In genomic region chr9:70902821-70903730, GRCm38 (mm10) we compare ENCODE assay signal across 26 mouse cellular contexts. TPM values are rescaled to one million over a fixed set of nuclear protein-coding genes. Genes with fewer than 3 reads are reported as not detected.
DNase-seq lines count a peak whose midpoint lies in the region; ATAC-seq and TF ChIP-seq lines count a peak whose summit lies in the region.
"Had no signal": no experiment of that assay in that cellular context is flagged by ENCODE, and none has a peak within 500 bp of the region (broad histone marks: within the 10 kb centered on the region; RNA-seq: fewer than 3 reads in every experiment).

No protein-coding gene starts in this region.

- no peak overlapping the region for H3K9ac ChIP-seq in heart, adult 2 months (ENCODE audit: low read depth, low read length)
- no peak overlapping the region for H3K9ac ChIP-seq in stomach, postnatal 0 days (ENCODE audit: low read length)
- H3K9ac ChIP-seq: forebrain, embryonic 13.5 days; heart, embryonic 12.5 days; liver, postnatal 0 days had no signal

- WGBS in heart, adult 2 months, result 71% methylated on average over 11 of the region's 11 CpGs
- WGBS in stomach, postnatal 0 days, result 84% methylated on average over 11 of the region's 11 CpGs
- WGBS in limb, embryonic 10.5 days, result 95% methylated on average over 11 of the region's 11 CpGs

- intact Hi-C loops in heart, adult 2 months (cut with DNase I), result loop anchor here (5.0 kb wide), 1 partner anchor 36 kb away; no protein-coding TSS in a partner anchor
- intact Hi-C loops in heart, postnatal 25 days (cut with DNase I), result no loop called here

- H3K4me3 ChIP-seq in heart, adult 2 months, result no peak overlapping the region
- H3K4me3 ChIP-seq in stomach, postnatal 0 days (ENCODE audit: low read depth, low read length), result no peak overlapping the region
- no peak overlapping the region for H3K4me3 ChIP-seq in limb, embryonic 10.5 days
- H3K4me3 ChIP-seq: forebrain, embryonic 13.5 days; heart, embryonic 12.5 days; hindbrain, embryonic 10.5 days; left cerebral cortex, adult 2 months; midbrain, embryonic 10.5 days had no signal

- no peak for TF ChIP-seq CTCF in heart, adult 2 months (IDR thresholded peaks at IDR 0.05)
- TF ChIP-seq CTCF in stomach, postnatal 0 days (IDR thresholded peaks at IDR 0.05; ENCODE audit: low read depth), result no peak

- H3K4me2 ChIP-seq in stomach, postnatal 0 days (replicated peaks; ENCODE audit: low read depth), result no peak overlapping the region
- H3K4me2 ChIP-seq: forebrain, embryonic 13.5 days; heart, embryonic 12.5 days had no signal

- H3K27ac ChIP-seq in heart, adult 2 months, result peak overlapping the region; percentile 51
- H3K27ac ChIP-seq in stomach, postnatal 0 days (replicated peaks), result 0 out of 2 replicates have a peak overlapping the region, but pooled peaks have one; percentile 40
- H3K27ac ChIP-seq in limb, embryonic 10.5 days, result no peak overlapping the region
- H3K27ac ChIP-seq: forebrain, embryonic 13.5 days; hindbrain, embryonic 10.5 days; hindbrain, postnatal 0 days; left cerebral cortex, adult 2 months; midbrain, embryonic 10.5 days had no signal

- no peaks in the 10 kb centered on the region for H3K36me3 ChIP-seq in heart, adult 2 months (ENCODE audit: control insufficient read depth, insufficient read depth, low read length)
- no peaks in the 10 kb centered on the region for H3K36me3 ChIP-seq in stomach, postnatal 0 days (ENCODE audit: control insufficient read depth, insufficient read depth, low read length)
- H3K36me3 ChIP-seq in limb, embryonic 10.5 days, result no peaks in the 10 kb centered on the region
- H3K36me3 ChIP-seq: G1E; heart, embryonic 12.5 days; hindbrain, embryonic 10.5 days; midbrain, embryonic 10.5 days had no signal

- H3K79me2 ChIP-seq in heart, adult 2 months (replicated peaks; ENCODE audit: control insufficient read depth, insufficient read depth, low read length), result no peaks in the 10 kb centered on the region

- H3K27me3 ChIP-seq in heart, adult 2 months (ENCODE audit: control insufficient read depth, insufficient read depth, low read length), result no peaks in the 10 kb centered on the region
- no peaks in the 10 kb centered on the region for H3K27me3 ChIP-seq in stomach, postnatal 0 days (ENCODE audit: control insufficient read depth, insufficient read depth, low read length)
- H3K27me3 ChIP-seq in limb, embryonic 10.5 days (ENCODE audit: low read depth, poor library complexity, severe bottlenecking), result no peaks in the 10 kb centered on the region
- H3K27me3 ChIP-seq: forebrain, embryonic 13.5 days; heart, embryonic 12.5 days had no signal

- TF ChIP-seq EP300 in heart, adult 2 months (IDR thresholded peaks at IDR 0.05; ENCODE audit: insufficient read depth, low read depth, low read length), result no peak
- TF ChIP-seq EP300 in stomach, postnatal 0 days (optimal IDR thresholded peaks at IDR 0.05), result no peak

- no peak for TF ChIP-seq POLR2A in heart, adult 2 months (IDR thresholded peaks at IDR 0.05; ENCODE audit: insufficient read depth, low read depth, low read length)

- no peaks in the 10 kb centered on the region for H3K4me1 ChIP-seq in heart, adult 2 months (ENCODE audit: control insufficient read depth, insufficient read depth, low read length)
- no peaks in the 10 kb centered on the region for H3K4me1 ChIP-seq in stomach, postnatal 0 days (replicated peaks; ENCODE audit: control insufficient read depth, insufficient read depth)
- no peaks in the 10 kb centered on the region for H3K4me1 ChIP-seq in limb, embryonic 10.5 days
- H3K4me1 ChIP-seq: forebrain, embryonic 13.5 days; heart, embryonic 12.5 days; hindbrain, embryonic 10.5 days; midbrain, embryonic 10.5 days had no signal

- no peak for DNase-seq in cerebellum, adult 9-10 months
- DNase-seq in heart, adult 2 months, result peak in 1 of 2 experiments; percentile 14
- no peak for DNase-seq in heart, postnatal 25 days (ENCODE audit: low spot score)
- peak; percentile 18 for DNase-seq in lung, postnatal 10 days
- no peak for DNase-seq in lung, postnatal 36 days
- DNase-seq in stomach, postnatal 0 days (ENCODE audit: low spot score), result peak; percentile 43
- DNase-seq in limb, embryonic 10.5 days (ENCODE audit: low spot score), result no peak
- DNase-seq: embryo, embryonic 11 days; kidney, adult 2 months; kidney, postnatal 25 days; left cerebral cortex, postnatal 4 days; liver, postnatal 0 days; lung, postnatal 4 days; right cerebral cortex, postnatal 14 days had no signal

- peak; percentile 49; the same call in 1 of the 2 replicates for ATAC-seq in cerebellum, adult (ENCODE audit: insufficient number of reproducible peaks, low FRiP score, low TSS enrichment)
- peak; percentile 90 for ATAC-seq in stomach, postnatal 0 days (ENCODE audit: low FRiP score, low TSS enrichment)
- ATAC-seq: CD4-positive, CD25-positive, alpha-beta regulatory T cell, adult 4 months; forebrain, embryonic 13.5 days; hindbrain, postnatal 0 days; liver, postnatal 0 days had no signal

- no peaks in the 10 kb centered on the region for H3K9me3 ChIP-seq in stomach, postnatal 0 days (ENCODE audit: control insufficient read depth, low read length)
- no peaks in the 10 kb centered on the region for H3K9me3 ChIP-seq in limb, embryonic 10.5 days (replicated peaks)
- H3K9me3 ChIP-seq: forebrain, embryonic 13.5 days; G1E; heart, embryonic 12.5 days; hindbrain, embryonic 10.5 days; midbrain, embryonic 10.5 days had no signal

RNA-seq across cellular contexts. Expression of gene Lipc, which starts 49.0 kb away (rescaled TPM):
- total RNA-seq in heart, adult 2 months (2021), result under 1 TPM in 1 of 2 experiments, not detected in 1; 0.14 TPM
- polyA plus RNA-seq in heart, adult 2 months (2012; rRNA removed), result 0.25 and 0.35 TPM in 2 replicates
- under 1 TPM in 1 of 2 experiments, not detected in 1; 0.31 TPM for total RNA-seq in heart, postnatal 25 days (2021)
- polyA plus RNA-seq in stomach, postnatal 0 days (2015; fragmentation: Nextera tagmentation; extraction: Ambion mirVana), result 1.2 and 1.4 TPM in 2 replicates
- not detected in 2 replicates for polyA plus RNA-seq in limb, embryonic 10.5 days (2016; fragmentation: Nextera tagmentation; extraction: Ambion mirVana)
- total RNA-seq: adrenal gland, adult 18-20 months; hindbrain, postnatal 0 days; left cerebral cortex, postnatal 4 days; midbrain, postnatal 0 days; neutrophil, adult 5-6 weeks had no signal
- polyA plus RNA-seq: CD4-positive, CD25-positive, alpha-beta regulatory T cell, adult 4 months; forebrain, embryonic 13.5 days; G1E; hindbrain, embryonic 10.5 days; midbrain, embryonic 10.5 days; midbrain, postnatal 0 days had no signal

Comparison
In these comparisons a context has a peak if more than half of its experiments do, and no peak if none do; other contexts are left out.
1. DNase-seq: peak in lung, postnatal 10 days (single experiment) and stomach, postnatal 0 days (single experiment); none in cerebellum, adult 9-10 months (single experiment), heart, postnatal 25 days (single experiment), lung, postnatal 36 days (single experiment) and limb, embryonic 10.5 days (single experiment).